Mouse (Mus musculus) kidney, postnatal 0 days (tissue): ENCODE results near the gene B230217C12Rik. TPM values are rescaled to one million over a fixed set of nuclear protein-coding genes. Genes with fewer than 3 reads are reported as not detected.

Source experiments
- ATAC-seq: fragments of 200-750 bp; cut with Nextera tagmentation; replicated peaks from 2 replicates; pipeline ENCODE4 v1.8.0; 2017; ENCODE audit warnings: low read depth, moderate number of reproducible peaks, moderate TSS enrichment, moderate library complexity; ENCODE audit not compliant: low FRiP score
- DNase-seq: peaks from one replicate; pipeline ENCODE4 v3.0.0-alpha.2; 2016; ENCODE audit warnings: low spot score
- H3K27ac ChIP-seq: fragments of 300-500 bp; sonication (generic); 2 replicates; pipeline ENCODE4 v1.5.1; 2014; ENCODE audit warnings: mild to moderate bottlenecking
- H3K27me3 ChIP-seq: fragments of 300-500 bp; sonication (generic); 2 replicates; pipeline ENCODE4 v1.6.1; 2014; ENCODE audit warnings: low read length, mixed read lengths; ENCODE audit not compliant: insufficient read depth
- H3K36me3 ChIP-seq: fragments of 300-500 bp; sonication (generic); 2 replicates; pipeline ENCODE4 v1.6.1; 2014; ENCODE audit warnings: low read length, mixed read lengths; ENCODE audit not compliant: insufficient read depth
- H3K4me1 ChIP-seq: fragments of 300-500 bp; sonication (generic); replicated peaks from 2 replicates; pipeline ENCODE4 v1.6.1; 2014; ENCODE audit warnings: antibody characterized with exemption, low read length, mixed read lengths; ENCODE audit not compliant: insufficient read depth
- H3K4me2 ChIP-seq: fragments of 300-500 bp; sonication (generic); 2 replicates; pipeline ENCODE4 v1.6.1; 2014; ENCODE audit warnings: mild to moderate bottlenecking, low read length, moderate library complexity, mixed read lengths
- H3K4me3 ChIP-seq: fragments of 300-500 bp; sonication (generic); replicated peaks from 2 replicates; pipeline ENCODE4 v1.5.1; 2014; ENCODE audit warnings: low read depth, low read length
- H3K9ac ChIP-seq: fragments of 300-500 bp; sonication (generic); 2 replicates; pipeline ENCODE4 v1.6.1; 2014; ENCODE audit warnings: low read depth, low read length
- H3K9me3 ChIP-seq: fragments of 300-500 bp; sonication (generic); replicated peaks from 2 replicates; pipeline ENCODE4 v1.6.1; 2016; ENCODE audit warnings: low read length, inconsistent platforms, mixed read lengths
- CTCF ChIP-seq: IDR thresholded peaks from 2 replicates; pipeline ENCODE4 v1.5.1; 2016; ENCODE audit warnings: antibody characterized with exemption, low read depth, mild to moderate bottlenecking, moderate library complexity
- WGBS: fragments of 180-500 bp; shearing (Covaris S2); extraction: QIAGEN DNeasy Blood & Tissue Kit; methylation state at CpG from one replicate; pipeline ENCODE4 v1.1.7; 2014; 5-methylcytosine and 5-hydroxymethylcytosine counted together
- polyA plus RNA-seq: library from polyadenylated mRNA; unstranded; fragments of >200 nt; fragmentation: Nextera tagmentation; extraction: Ambion mirVana; gene quantifications from 2 replicates; pipeline ENCODE4 v1.2.1, GENCODE M21; 2015

The B230217C12Rik gene
- polyA plus RNA-seq, 1 experiment from 2014 or later: 5.6 TPM

DNA sequence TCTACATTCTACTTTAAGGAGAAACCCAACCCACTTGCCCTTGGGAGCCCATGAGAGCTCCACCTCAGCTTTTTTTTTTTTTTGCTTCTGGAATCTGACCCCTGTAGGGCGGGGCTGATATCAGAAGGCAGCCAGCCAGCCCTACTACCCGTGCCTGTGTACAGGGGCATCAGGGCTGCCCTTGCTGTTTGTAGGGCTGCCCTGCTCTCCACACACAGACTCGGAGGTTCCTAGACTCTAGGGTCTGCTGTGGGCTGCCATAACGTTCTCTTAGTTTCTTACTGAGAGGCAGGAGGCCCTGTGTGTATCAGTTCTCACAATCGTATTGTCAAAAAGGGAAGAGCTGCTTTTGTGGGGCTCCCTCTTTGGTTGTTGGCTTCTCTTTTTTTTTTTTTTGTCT lies 23.2 kb upstream of the B230217C12Rik start:
- WGBS: 30% methylated on average over 5 of the region's 5 CpGs
- H3K27me3 ChIP-seq: no peaks in the 10 kb centered on the region
- DNase-seq (no peak), ATAC-seq (no peak)
- H3K36me3 ChIP-seq: peaks cover 28% of the 10 kb centered on the region
- H3K9ac ChIP-seq: no peak overlapping the region
- no peak overlapping the region for H3K4me3 ChIP-seq
- no peak for TF ChIP-seq CTCF
- no peak overlapping the region for H3K4me2 ChIP-seq
- peaks cover 46% of the 10 kb centered on the region for H3K4me1 ChIP-seq
- H3K9me3 ChIP-seq: no peaks in the 10 kb centered on the region
- H3K27ac ChIP-seq: no peak overlapping the region

DNA sequence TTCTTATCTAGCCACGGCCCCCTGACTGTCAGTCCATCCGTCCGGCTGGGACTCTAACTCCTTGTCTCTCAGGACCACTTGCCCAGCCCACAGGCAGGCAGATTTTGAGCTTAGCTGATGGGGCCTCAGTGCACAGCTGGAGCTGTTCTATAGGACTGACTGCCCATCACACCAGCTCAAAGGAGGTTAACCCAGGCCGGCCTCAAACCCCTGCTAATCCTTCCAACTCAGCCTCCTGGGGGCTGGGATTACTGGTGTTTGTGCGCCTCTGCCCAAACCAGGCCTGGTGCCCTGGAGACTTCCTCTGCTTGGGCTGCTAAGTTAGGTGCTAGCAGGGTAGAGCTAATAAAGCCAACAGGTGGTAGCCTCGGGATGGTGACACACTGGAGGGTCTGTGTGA lies 22.6 kb upstream of the B230217C12Rik start:
- H3K4me3 ChIP-seq: no peak overlapping the region
- DNase-seq (no peak), ATAC-seq (no peak)
- H3K9ac ChIP-seq: 0 out of 2 replicates have a peak overlapping the region, but pooled peaks have one; percentile 31
- WGBS: 65% methylated on average over 6 of the region's 6 CpGs
- H3K4me1 ChIP-seq: peaks cover 40% of the 10 kb centered on the region
- H3K27ac ChIP-seq: no peak overlapping the region
- no peaks in the 10 kb centered on the region for H3K9me3 ChIP-seq
- H3K27me3 ChIP-seq: no peaks in the 10 kb centered on the region
- TF ChIP-seq CTCF: no peak
- H3K4me2 ChIP-seq: no peak overlapping the region
- peaks cover 28% of the 10 kb centered on the region for H3K36me3 ChIP-seq

DNA sequence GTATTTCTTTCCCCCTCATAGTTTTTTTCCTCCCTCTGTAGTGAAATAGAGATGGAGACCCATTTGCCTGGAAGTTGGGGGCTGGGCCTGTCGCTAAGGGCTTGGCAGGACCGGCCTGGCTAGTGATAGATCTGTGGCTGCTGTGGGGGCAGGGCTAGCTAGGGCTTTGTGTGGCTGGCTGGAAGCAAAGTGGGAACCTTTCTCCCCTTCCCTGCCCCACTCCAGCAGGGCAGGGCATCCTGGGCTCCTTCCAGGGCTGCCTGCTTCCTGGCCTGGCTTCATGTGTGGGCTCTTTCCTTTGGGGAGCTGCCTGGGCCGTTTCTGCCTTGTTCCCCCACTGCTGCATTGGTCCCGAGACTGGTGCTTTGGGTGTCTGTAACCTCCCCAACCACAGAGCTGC lies 22.0 kb upstream of the B230217C12Rik start:
- no peak for TF ChIP-seq CTCF
- DNase-seq: no peak
- Histone ChIP-seq H3K27ac (peak overlapping the region; percentile 31; the same call in 1 of the 2 replicates), H3K4me1 (peaks cover 34% of the 10 kb centered on the region), H3K36me3 (peaks cover 28% of the 10 kb centered on the region), H3K4me2 (no peak overlapping the region), H3K4me3 (no peak overlapping the region), H3K9ac (0 out of 2 replicates have a peak overlapping the region, but pooled peaks have one; percentile 18), H3K9me3 (no peaks in the 10 kb centered on the region), H3K27me3 (no peaks in the 10 kb centered on the region)
- WGBS: 22% methylated on average over 4 of the region's 4 CpGs
- no peak for ATAC-seq

DNA sequence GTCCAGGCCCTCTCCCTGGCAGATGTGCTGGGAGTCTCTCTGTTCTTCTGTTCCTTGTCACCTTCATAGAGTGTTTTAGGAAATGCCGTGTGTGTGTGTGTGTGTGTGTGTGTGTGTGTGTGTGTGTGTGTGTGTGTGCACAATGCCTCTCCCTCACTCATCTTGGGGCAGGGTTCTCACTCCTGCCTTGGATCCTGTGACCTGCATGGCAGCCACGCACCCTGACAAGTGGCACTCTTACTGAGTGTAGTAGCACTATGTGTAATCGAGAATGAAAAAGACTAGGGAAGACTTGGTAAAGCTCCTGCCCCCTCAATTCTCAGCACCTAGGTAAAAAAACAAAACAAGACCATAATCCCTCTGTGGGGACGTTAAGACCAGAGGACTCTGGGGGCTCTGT lies 21.5 kb upstream of the B230217C12Rik start:
- H3K4me1 ChIP-seq: peaks cover 31% of the 10 kb centered on the region
- no peak overlapping the region; the same call in 1 of the 2 replicates for H3K27ac ChIP-seq
- no peak for TF ChIP-seq CTCF
- 0 out of 2 replicates have a peak overlapping the region, but pooled peaks have one; percentile 18 for H3K9ac ChIP-seq
- no peak for DNase-seq
- WGBS: 73% methylated on average over 4 of the region's 4 CpGs
- no peak overlapping the region for H3K4me3 ChIP-seq
- H3K9me3 ChIP-seq: no peaks in the 10 kb centered on the region
- ATAC-seq: no peak
- no peaks in the 10 kb centered on the region for H3K27me3 ChIP-seq
- H3K4me2 ChIP-seq: no peak overlapping the region
- H3K36me3 ChIP-seq: peaks cover 28% of the 10 kb centered on the region

DNA sequence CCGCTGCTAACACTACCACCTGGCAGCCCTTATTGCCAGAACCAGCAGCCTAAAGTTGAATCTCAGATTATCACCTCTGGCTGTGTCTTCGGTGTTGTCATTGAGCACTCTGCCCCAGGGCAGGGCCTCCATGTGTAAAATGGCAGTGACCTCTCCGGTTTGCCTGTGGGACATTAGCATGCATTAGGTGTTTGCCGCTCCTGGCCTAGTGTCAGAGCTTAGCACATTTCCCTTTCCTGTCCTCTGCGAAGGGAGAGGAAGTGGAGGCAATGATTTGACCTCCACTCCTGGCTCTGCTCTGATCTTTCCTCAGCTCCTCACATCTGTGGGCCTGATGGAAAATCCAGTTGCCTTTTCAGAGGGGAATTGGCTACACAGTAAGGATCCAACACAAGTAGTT lies 20.7 kb upstream of the B230217C12Rik start:
- no peak for TF ChIP-seq CTCF
- peaks cover 31% of the 10 kb centered on the region for H3K36me3 ChIP-seq
- DNase-seq (no peak), ATAC-seq (no peak)
- no peak overlapping the region for H3K4me3 ChIP-seq
- H3K27me3 ChIP-seq: no peaks in the 10 kb centered on the region
- H3K4me1 ChIP-seq: peaks cover 29% of the 10 kb centered on the region
- 72% methylated on average over 5 of the region's 5 CpGs for WGBS
- H3K27ac ChIP-seq: no peak overlapping the region
- no peak overlapping the region for H3K9ac ChIP-seq
- H3K4me2 ChIP-seq: no peak overlapping the region
- no peaks in the 10 kb centered on the region for H3K9me3 ChIP-seq

DNA sequence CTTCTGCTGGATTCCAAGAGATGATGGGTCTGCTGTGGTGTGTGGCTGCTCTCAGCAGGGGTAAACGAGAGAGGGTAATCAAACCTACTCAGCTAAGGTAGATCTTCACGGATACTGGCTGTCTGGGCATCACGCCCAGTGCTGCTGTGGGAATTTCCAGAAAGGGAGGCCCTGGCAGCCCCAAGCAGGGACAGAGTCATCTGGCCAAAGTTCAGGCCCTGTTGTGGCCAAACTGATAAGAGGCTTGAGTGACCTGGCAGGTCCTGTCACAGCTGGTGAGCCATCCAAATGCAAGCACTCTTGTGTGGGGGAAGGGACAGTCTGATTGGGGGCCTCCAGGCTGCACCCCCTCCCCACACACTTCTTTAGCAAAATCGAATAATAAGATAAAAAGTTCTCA lies 19.7 kb upstream of the B230217C12Rik start:
- ATAC-seq (no peak; the same call in 1 of the 2 replicates), DNase-seq (no peak)
- H3K4me3 ChIP-seq: no peak overlapping the region
- H3K4me1 ChIP-seq: peaks cover 27% of the 10 kb centered on the region
- H3K9ac ChIP-seq: no peak overlapping the region
- H3K36me3 ChIP-seq: peaks cover 31% of the 10 kb centered on the region; the same call in 1 of the 2 replicates
- no peaks in the 10 kb centered on the region for H3K9me3 ChIP-seq
- H3K27me3 ChIP-seq: no peaks in the 10 kb centered on the region
- WGBS: 63% methylated on average over 4 of the region's 4 CpGs
- H3K27ac ChIP-seq: no peak overlapping the region
- TF ChIP-seq CTCF: no peak
- no peak overlapping the region for H3K4me2 ChIP-seq
